Mouse (Mus musculus) embryonic facial prominence, embryonic 10.5 days (tissue): ENCODE results near the gene Lrrc4c. TPM values are rescaled to one million over a fixed set of nuclear protein-coding genes. Genes with fewer than 3 reads are reported as not detected.

Experiments
- DNase-seq: peaks from one replicate; pipeline ENCODE4 v3.0.0-alpha.2; 2017; ENCODE audit warnings: low spot score
- H3K27ac ChIP-seq: fragments of 300-500 bp; sonication (generic); replicated peaks from 2 replicates; pipeline ENCODE4 v1.5.1; 2016; ENCODE audit warnings: mild to moderate bottlenecking
- H3K27me3 ChIP-seq: fragments of 300-500 bp; sonication (generic); replicated peaks from 2 replicates; pipeline ENCODE4 v1.6.1; 2016; ENCODE audit warnings: low read depth, mild to moderate bottlenecking; ENCODE audit not compliant: poor library complexity, severe bottlenecking
- H3K36me3 ChIP-seq: fragments of 300-500 bp; sonication (generic); replicated peaks from 2 replicates; pipeline ENCODE4 v1.6.1; 2016; ENCODE audit warnings: mild to moderate bottlenecking, moderate library complexity
- H3K4me1 ChIP-seq: fragments of 300-500 bp; sonication (generic); 2 replicates; pipeline ENCODE4 v1.6.1; 2016
- H3K4me3 ChIP-seq: fragments of 300-500 bp; sonication (generic); 2 replicates; pipeline ENCODE4 v1.5.1; 2016; ENCODE audit warnings: mild to moderate bottlenecking, moderate library complexity
- H3K9me3 ChIP-seq: fragments of 300-500 bp; sonication (generic); 2 replicates; pipeline ENCODE4 v1.6.1; 2016; ENCODE audit warnings: mild to moderate bottlenecking
- WGBS: fragments of 180-500 bp; shearing (Covaris S2); methylation state at CpG from one replicate; pipeline ENCODE4 v1.1.7; 2016; 5-methylcytosine and 5-hydroxymethylcytosine counted together
- polyA plus RNA-seq: library from polyadenylated mRNA; unstranded; fragments of >200 nt; fragmentation: Nextera tagmentation; extraction: Ambion mirVana; gene quantifications from 2 replicates; pipeline ENCODE4 v1.2.1, GENCODE M21; 2016

The Lrrc4c gene
- polyA plus RNA-seq, 1 experiment from 2014 or later = 0.69 TPM

DNA sequence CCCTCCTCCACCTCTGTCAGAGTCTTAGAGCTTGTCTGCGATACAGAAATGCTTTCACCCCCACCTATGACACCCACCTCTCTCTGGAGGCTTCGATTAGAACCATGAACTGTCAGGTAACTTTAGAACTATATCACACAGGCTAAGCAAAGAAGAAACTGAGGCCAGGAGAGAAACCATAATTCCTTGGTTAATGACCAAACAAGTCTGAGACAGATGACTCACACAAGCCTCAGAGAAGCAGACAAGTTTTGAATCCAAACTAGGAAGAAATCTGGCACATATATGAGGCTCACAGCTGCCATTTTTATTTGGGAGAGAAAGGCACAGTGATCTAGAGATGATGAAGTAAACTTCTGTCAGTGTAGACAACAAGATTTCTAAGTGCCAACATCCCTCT, 1151.4 kb downstream of the Lrrc4c start:
- Histone ChIP-seq H3K36me3 (no peaks in the 10 kb centered on the region), H3K4me1 (0 out of 2 replicates have a peak, but pooled peaks cover 4% of the 10 kb centered on the region), H3K4me3 (no peak overlapping the region), H3K9me3 (no peaks in the 10 kb centered on the region), H3K27ac (no peak overlapping the region), H3K27me3 (peaks cover 19% of the 10 kb centered on the region)
- no peak for DNase-seq
- 66% methylated on average over 2 of the region's 2 CpGs for WGBS

- Histone ChIP-seq H3K9me3 (no peaks in the 10 kb centered on the region), H3K27ac (no peak overlapping the region), H3K4me3 (no peak overlapping the region), H3K4me1 (peaks cover 8% of the 10 kb centered on the region), H3K27me3 (no peaks in the 10 kb centered on the region), H3K36me3 (no peaks in the 10 kb centered on the region)
- 33% methylated on average over 10 of the region's 10 CpGs for WGBS
- no peak for DNase-seq
Measured at GRCm38 (mm10) chr2:97478175-97478924, 1160.4 kb downstream of the Lrrc4c start.

GRCm38 (mm10) chr2:97478925-97479298, 1160.9 kb downstream of the Lrrc4c start:
- peaks cover 8% of the 10 kb centered on the region for H3K4me1 ChIP-seq
- H3K36me3 ChIP-seq = no peaks in the 10 kb centered on the region
- H3K27me3 ChIP-seq = no peaks in the 10 kb centered on the region
- H3K9me3 ChIP-seq = no peaks in the 10 kb centered on the region
- H3K4me3 ChIP-seq = no peak overlapping the region
- DNase-seq = no peak
- WGBS = 51% methylated on average over 4 of the region's 4 CpGs
- no peak overlapping the region for H3K27ac ChIP-seq

DNA sequence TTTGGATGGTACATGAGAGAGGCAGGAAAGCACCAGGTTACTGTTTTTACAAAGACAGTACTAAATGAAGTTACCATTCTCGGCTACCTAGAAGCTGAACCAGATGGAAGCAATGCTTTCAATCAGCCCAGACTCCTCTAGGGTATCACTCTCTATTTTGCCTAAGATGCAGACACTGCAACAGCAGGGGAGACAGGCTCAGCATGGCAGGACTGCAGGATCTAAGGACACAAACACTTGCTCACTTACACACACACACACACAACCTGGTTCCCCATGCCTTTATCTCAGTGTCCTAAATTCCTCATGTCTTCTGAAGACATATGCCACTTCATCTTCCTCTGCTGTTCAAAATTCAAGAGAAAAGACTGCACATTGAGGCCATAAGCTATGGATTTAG, 1167.0 kb downstream of the Lrrc4c start:
- no peak overlapping the region for H3K4me3 ChIP-seq
- H3K36me3 ChIP-seq = no peaks in the 10 kb centered on the region
- no peaks in the 10 kb centered on the region for H3K27me3 ChIP-seq
- no peaks in the 10 kb centered on the region for H3K4me1 ChIP-seq
- WGBS = 65% methylated on average over 1 of the region's 1 CpGs
- H3K27ac ChIP-seq = no peak overlapping the region
- no peaks in the 10 kb centered on the region for H3K9me3 ChIP-seq
- DNase-seq = no peak

DNA sequence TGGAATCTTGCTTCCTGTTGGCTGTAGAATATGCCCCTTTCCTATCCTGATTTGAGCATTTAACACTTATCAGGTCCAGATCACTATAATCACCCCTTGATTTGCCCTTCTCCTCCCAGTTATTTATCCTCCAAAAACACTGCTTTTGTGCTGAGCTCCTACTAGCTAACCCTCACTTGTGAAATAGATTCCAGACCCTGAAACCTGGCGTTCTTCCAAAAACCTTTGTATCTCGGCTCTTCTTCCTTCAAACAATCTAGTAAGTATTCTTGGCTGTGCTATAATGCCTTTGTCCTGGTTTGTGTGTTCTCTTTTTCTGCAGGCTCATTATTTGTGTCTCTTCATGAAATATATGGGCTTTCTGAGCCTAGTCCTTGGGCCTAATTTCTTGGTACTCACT, 1167.6 kb downstream of the Lrrc4c start:
- no peak for DNase-seq
- WGBS = 80% methylated on average over 2 of the region's 2 CpGs
- H3K27me3 ChIP-seq = no peaks in the 10 kb centered on the region
- no peaks in the 10 kb centered on the region for H3K9me3 ChIP-seq
- H3K4me1 ChIP-seq = no peaks in the 10 kb centered on the region
- H3K4me3 ChIP-seq = no peak overlapping the region
- H3K36me3 ChIP-seq = no peaks in the 10 kb centered on the region
- no peak overlapping the region for H3K27ac ChIP-seq

DNA sequence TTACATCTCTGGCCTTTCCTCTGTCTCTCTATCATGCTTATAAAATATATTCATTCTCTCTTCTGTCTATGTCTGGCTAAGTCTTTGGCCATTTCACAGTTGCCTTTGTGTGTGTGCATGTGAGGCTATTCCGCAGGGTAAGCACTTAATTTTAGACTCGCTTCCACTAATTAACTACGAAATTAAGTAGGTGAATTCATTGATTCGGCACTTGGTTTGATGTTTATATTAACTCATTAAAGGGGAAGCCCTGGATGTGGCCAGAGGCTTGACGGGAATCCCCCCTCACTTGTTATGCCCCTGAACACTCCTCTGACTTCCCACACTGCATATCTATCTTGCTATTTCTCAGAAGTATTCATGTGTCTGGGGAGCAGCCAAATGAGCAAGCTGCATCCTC, 1169.6 kb downstream of the Lrrc4c start:
- DNase-seq = no peak
- H3K4me1 ChIP-seq = no peaks in the 10 kb centered on the region
- H3K4me3 ChIP-seq = no peak overlapping the region
- no peaks in the 10 kb centered on the region for H3K36me3 ChIP-seq
- 74% methylated on average over 5 of the region's 5 CpGs for WGBS
- no peak overlapping the region for H3K27ac ChIP-seq
- H3K9me3 ChIP-seq = no peaks in the 10 kb centered on the region
- no peaks in the 10 kb centered on the region for H3K27me3 ChIP-seq

DNA sequence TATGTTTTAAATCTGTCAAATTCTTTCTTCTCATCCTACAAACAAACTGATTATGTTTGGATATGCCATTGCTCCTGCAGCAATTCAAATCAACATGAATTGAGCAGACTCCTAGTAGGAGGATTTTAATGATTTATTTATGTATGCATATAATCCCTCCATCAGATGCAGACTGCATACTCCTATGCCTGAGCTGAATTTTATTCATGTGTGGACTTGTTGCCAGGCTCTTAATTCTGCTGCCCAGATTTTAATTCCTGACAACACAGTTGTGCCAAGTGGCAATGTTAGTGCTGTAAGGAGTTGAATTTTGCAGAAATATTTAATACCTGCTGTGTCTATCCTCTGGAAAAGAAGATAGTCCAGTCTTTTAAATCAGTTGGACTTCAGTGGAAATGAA, 1179.1 kb downstream of the Lrrc4c start:
- DNase-seq = no peak
- H3K27me3 ChIP-seq = no peaks in the 10 kb centered on the region
- H3K4me1 ChIP-seq = no peaks in the 10 kb centered on the region
- no peaks in the 10 kb centered on the region for H3K9me3 ChIP-seq
- H3K36me3 ChIP-seq = no peaks in the 10 kb centered on the region
- H3K4me3 ChIP-seq = no peak overlapping the region
- H3K27ac ChIP-seq = no peak overlapping the region

DNA sequence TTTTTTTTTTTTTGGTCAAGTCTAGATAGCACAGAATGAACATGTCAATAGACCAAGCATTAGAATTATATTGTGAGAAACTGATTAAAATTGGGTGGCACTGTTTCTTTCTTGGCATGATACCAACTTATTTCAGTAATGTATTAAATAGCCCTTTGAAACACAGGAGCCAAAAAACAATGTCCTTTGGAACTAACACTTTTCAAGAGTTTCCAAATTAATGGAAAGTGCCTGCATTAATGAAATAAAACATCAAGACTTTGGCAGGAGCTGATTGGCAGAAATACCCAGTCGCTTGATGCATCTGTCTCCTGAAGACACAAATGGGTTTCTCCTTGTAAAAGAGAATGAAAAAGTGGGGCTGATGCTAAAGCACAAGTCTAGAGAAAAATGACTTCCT, 1184.5 kb downstream of the Lrrc4c start:
- Histone ChIP-seq H3K4me1 (no peaks in the 10 kb centered on the region), H3K9me3 (no peaks in the 10 kb centered on the region), H3K27me3 (no peaks in the 10 kb centered on the region), H3K27ac (no peak overlapping the region), H3K4me3 (no peak overlapping the region), H3K36me3 (no peaks in the 10 kb centered on the region)
- no peak for DNase-seq
- WGBS = 84% methylated on average over 1 of the region's 1 CpGs

DNA sequence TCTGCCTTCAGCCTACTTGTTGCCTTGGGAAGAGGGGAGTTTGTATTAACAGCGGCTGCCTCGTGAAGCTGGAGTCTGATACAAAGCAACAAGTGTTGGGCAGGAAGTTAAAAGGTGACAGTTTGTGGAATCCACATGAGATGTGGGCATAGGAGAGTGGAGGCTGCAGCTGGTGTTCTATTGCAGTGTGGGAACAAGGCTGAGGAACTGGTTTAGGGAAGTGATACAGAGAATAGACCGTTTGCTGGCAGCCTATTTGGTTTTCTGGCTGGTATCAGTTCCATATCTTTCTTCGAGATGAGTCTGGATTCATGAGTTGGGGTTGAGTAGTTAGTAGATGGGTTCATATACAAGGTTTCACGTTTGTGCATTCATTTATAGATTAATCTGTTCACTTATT, 1186.9 kb downstream of the Lrrc4c start:
- Histone ChIP-seq H3K4me3 (no peak overlapping the region), H3K27me3 (no peaks in the 10 kb centered on the region), H3K36me3 (no peaks in the 10 kb centered on the region), H3K9me3 (no peaks in the 10 kb centered on the region), H3K4me1 (no peaks in the 10 kb centered on the region), H3K27ac (no peak overlapping the region)
- DNase-seq = no peak
- 76% methylated on average over 5 of the region's 5 CpGs for WGBS

GRCm38 (mm10) chr2:97524256-97524922, 1206.4 kb downstream of the Lrrc4c start:
- no peaks in the 10 kb centered on the region for H3K36me3 ChIP-seq
- DNase-seq = no peak
- no peak overlapping the region for H3K4me3 ChIP-seq
- no peak overlapping the region for H3K27ac ChIP-seq
- H3K27me3 ChIP-seq = no peaks in the 10 kb centered on the region
- WGBS = 50% methylated on average over 2 of the region's 2 CpGs
- H3K9me3 ChIP-seq = no peaks in the 10 kb centered on the region
- no peaks in the 10 kb centered on the region for H3K4me1 ChIP-seq

- no peaks in the 10 kb centered on the region for H3K27me3 ChIP-seq
- H3K36me3 ChIP-seq = no peaks in the 10 kb centered on the region
- WGBS = 91% methylated on average over 2 of the region's 2 CpGs
- no peak overlapping the region for H3K27ac ChIP-seq
- no peaks in the 10 kb centered on the region for H3K9me3 ChIP-seq
- H3K4me3 ChIP-seq = no peak overlapping the region
- no peaks in the 10 kb centered on the region for H3K4me1 ChIP-seq
- DNase-seq = no peak
Measured at GRCm38 (mm10) chr2:97525107-97525506, 1207.1 kb downstream of the Lrrc4c start.

GRCm38 (mm10) chr2:97530622-97531021, 1212.7 kb downstream of the Lrrc4c start:
- H3K36me3 ChIP-seq = no peaks in the 10 kb centered on the region
- no peak for DNase-seq
- H3K4me1 ChIP-seq = no peaks in the 10 kb centered on the region
- no peaks in the 10 kb centered on the region for H3K27me3 ChIP-seq
- 82% methylated on average over 4 of the region's 4 CpGs for WGBS
- H3K27ac ChIP-seq = no peak overlapping the region
- no peak overlapping the region for H3K4me3 ChIP-seq
- H3K9me3 ChIP-seq = no peaks in the 10 kb centered on the region
